Mouse (Mus musculus) olfactory bulb, adult 2 months (tissue): Measurements from ENCODE around the gene Lhfpl3.

Experiments
- CTCF ChIP-seq: fragments of 200-500 bp; IDR thresholded peaks from 2 replicates; pipeline ENCODE4 v1.5.1; 2012; ENCODE audit warnings: low read depth, mild to moderate bottlenecking, low read length, moderate library complexity; ENCODE audit not compliant: insufficient read depth
- POLR2A ChIP-seq: fragments of 200-500 bp; IDR thresholded peaks from 2 replicates; pipeline ENCODE4 v1.6.1; 2012; ENCODE audit warnings: mild to moderate bottlenecking, low read depth, low read length, moderate library complexity; ENCODE audit not compliant: insufficient read depth

DNA sequence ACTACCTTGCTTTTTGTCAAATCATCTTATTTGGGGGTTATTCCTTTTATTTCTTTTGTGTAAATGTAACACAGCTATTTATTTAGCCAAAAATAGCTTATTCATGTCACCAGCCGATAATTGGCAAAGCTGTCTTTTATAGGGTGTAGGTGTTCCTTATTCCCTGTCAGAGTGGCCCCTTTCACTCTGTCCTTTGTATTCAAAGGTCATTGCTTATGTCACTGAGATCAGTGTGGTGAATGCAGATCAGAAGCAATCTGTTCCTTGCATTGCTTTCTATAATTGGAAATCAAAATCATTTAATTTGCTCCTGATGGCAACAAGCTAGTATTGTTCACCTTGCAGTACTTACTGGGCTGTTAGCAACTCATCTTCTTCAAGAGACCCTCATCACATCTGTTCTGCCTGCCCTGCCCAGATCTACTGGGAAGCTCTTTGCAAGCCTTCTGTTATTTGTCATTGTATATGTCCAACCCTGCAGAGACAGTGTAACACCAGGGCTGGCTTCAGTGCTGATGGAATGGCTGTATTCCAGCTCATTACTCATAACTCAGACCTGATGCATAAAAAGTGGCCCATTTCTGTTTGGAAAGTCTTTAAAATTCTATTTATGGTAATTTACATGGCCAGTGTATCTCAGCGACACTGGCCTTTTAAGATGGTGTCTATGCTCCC is 257.4 kb downstream of the Lhfpl3 start:
- TF ChIP-seq POLR2A (no peak), CTCF (no peak)
